Mouse (Mus musculus): ENCODE results near the gene Olfr117. TPM values are rescaled to one million over a fixed set of nuclear protein-coding genes. Genes with fewer than 3 reads are reported as not detected.
"Not testable (repeated sequence)": the region's sequence is repeated elsewhere in the genome, so short reads cannot be mapped to it uniquely, and the experiment has no call there.

The Olfr117 gene
- not detected in 2 replicates for polyA plus RNA-seq (2015; fragmentation: Nextera tagmentation; extraction: Ambion mirVana)

DNA sequence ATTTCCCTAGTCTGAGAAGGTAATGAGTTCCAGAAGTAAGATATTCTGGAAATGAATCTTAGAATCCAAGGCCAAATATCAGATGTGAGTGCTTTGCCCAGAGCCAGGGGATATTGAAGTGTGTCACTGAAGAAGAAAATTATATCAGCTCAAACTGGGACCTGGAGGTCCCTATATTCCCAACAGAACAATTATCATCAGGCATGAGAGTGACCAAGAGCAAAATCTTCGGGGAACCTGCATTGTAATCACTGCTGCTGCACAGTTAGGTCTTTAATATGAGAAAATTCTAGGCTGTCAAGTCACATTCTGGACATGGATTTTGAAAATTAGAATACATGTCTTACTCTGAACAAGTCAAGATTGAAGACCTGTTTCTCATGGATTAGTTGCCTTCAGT, at the start of gene Olfr117:
Gene Olfr117, minus strand, starts transcription at position 101 of the 400 bp plus-strand sequence.
- no peak for TF ChIP-seq CTCF (IDR thresholded peaks at IDR 0.05; ENCODE audit: low read depth)
- no peaks in the 10 kb centered on the region for H3K27me3 ChIP-seq (replicated peaks; ENCODE audit: control insufficient read depth, insufficient read depth, low read length)
- ATAC-seq, result no peak
- H3K4me1 ChIP-seq (replicated peaks; ENCODE audit: control insufficient read depth, insufficient read depth, low read length), result no peaks in the 10 kb centered on the region
- H3K27ac ChIP-seq (ENCODE audit: low read depth, low read length), result no peak within 1 kb of the TSS
- H3K4me3 ChIP-seq (ENCODE audit: low read depth, low read length), result no peak within 1 kb of the TSS
- H3K9ac ChIP-seq (ENCODE audit: low read depth, low read length), result no peak within 1 kb of the TSS
- no peak within 1 kb of the TSS for H3K4me2 ChIP-seq (replicated peaks; ENCODE audit: low read depth)
- H3K36me3 ChIP-seq (ENCODE audit: control insufficient read depth, insufficient read depth), result no peaks in the 10 kb centered on the region
- WGBS, result 81% methylated on average over 1 of the region's 1 CpGs
- H3K9me3 ChIP-seq (ENCODE audit: control insufficient read depth), result no peaks in the 10 kb centered on the region

DNA sequence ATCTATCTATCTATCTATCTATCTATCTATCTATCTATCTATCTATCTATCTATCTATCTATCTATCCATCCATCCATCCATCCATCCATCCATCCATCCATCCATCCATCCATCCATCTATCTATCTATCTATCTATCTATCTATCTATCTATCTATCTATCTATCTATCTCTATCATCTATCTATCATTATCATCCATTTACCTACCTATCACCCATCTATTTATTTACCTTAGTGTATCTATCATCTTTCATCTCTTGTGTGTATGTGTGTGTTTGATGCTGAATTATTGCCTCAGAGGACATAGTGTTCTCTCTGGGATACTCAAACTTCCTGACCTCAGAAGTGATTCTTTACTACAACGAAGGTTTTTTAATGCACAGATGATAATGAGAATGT, 32.7 kb upstream of the Olfr117 start, which contains the start of gene Olfr119:
Gene Olfr119, plus strand, starts transcription at position 301 of the 400 bp plus-strand sequence.
- not testable (repeated sequence) for H3K4me1 ChIP-seq (replicated peaks; ENCODE audit: control insufficient read depth, insufficient read depth, low read length); H3K4me2 ChIP-seq (replicated peaks; ENCODE audit: low read depth); H3K4me3 ChIP-seq (ENCODE audit: low read depth, low read length); H3K9me3 ChIP-seq (ENCODE audit: control insufficient read depth); H3K27ac ChIP-seq (ENCODE audit: low read depth, low read length); ATAC-seq; H3K27me3 ChIP-seq (replicated peaks; ENCODE audit: control insufficient read depth, insufficient read depth, low read length); H3K9ac ChIP-seq (ENCODE audit: low read depth, low read length); H3K36me3 ChIP-seq (ENCODE audit: control insufficient read depth, insufficient read depth)
- WGBS, result 58% methylated on average over 1 of the region's 1 CpGs

DNA sequence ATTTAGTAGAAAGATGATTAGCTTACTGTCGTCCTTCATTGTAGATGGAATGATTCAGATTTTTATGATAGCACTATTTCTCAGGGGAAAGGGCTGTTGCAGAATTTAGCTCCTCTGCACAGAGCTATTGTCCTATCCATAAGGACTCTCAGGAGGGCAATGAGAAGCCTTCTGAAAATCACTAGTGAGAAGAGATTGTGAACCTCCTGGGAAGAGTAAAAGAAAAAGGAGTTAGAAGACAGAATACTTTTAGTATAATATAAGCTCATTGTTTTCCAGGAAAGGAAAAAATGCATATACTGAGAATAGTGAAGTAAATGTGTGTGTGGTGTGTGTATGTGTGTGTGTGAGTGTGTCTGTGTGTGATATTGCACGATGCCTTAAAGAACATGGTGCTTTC, 3.1 kb upstream of the Olfr117 start, which contains the start of gene Olfr118:
Gene Olfr118, plus strand, starts transcription at position 301 of the 400 bp plus-strand sequence.
- no peak for ATAC-seq

DNA sequence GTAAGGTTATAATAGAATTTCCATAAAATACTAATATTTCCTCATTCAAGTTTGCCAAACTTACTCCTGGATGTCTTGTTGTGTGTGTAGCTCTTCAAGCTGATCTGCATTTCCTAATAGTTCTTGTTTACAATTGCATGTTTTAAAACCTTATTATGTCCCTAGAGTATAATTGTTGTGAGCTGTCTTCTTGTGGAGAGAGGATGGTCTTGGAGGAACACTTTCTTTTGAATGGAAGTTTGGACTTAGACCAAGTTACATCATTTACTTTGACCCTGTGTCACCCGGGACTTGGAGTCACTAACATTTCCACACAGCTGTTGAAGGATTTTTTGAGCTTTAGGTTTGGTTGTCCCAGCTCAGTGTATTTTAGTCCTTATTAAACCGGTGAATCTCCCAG, 36.6 kb downstream of the Olfr117 start, which contains the start of the genes Olfr115 and Olfr116:
Gene Olfr115, minus strand, starts transcription at position 101 of the 400 bp plus-strand sequence.
Gene Olfr116, minus strand, starts transcription at position 191 of the 400 bp plus-strand sequence.
- Histone ChIP-seq H3K9me3 (ENCODE audit: control insufficient read depth) (no peaks in the 10 kb centered on the region), H3K9ac (ENCODE audit: low read depth, low read length) (no peak within 1 kb of the TSS), H3K36me3 (ENCODE audit: control insufficient read depth, insufficient read depth) (no peaks in the 10 kb centered on the region), H3K27ac (ENCODE audit: low read depth, low read length) (no peak within 1 kb of the TSS), H3K27me3 (replicated peaks; ENCODE audit: control insufficient read depth, insufficient read depth, low read length) (no peaks in the 10 kb centered on the region), H3K4me2 (replicated peaks; ENCODE audit: low read depth) (no peak within 1 kb of the TSS), H3K4me3 (ENCODE audit: low read depth, low read length) (no peak within 1 kb of the TSS), H3K4me1 (replicated peaks; ENCODE audit: control insufficient read depth, insufficient read depth, low read length) (no peaks in the 10 kb centered on the region)
- TF ChIP-seq CTCF (IDR thresholded peaks at IDR 0.05; ENCODE audit: low read depth), result no peak
- ATAC-seq, result no peak
- WGBS, result 80% methylated on average over 2 of the region's 2 CpGs

More for the DNA sequence above, 3.1 kb upstream of the Olfr117 start, which contains the start of gene Olfr118:
- Histone ChIP-seq H3K9me3 (ENCODE audit: control insufficient read depth) (no peaks in the 10 kb centered on the region), H3K9ac (ENCODE audit: low read depth, low read length) (no peak within 1 kb of the TSS), H3K36me3 (ENCODE audit: control insufficient read depth, insufficient read depth) (no peaks in the 10 kb centered on the region), H3K27me3 (replicated peaks; ENCODE audit: control insufficient read depth, insufficient read depth, low read length) (no peaks in the 10 kb centered on the region), H3K4me2 (replicated peaks; ENCODE audit: low read depth) (no peak within 1 kb of the TSS), H3K27ac (ENCODE audit: low read depth, low read length) (no peak within 1 kb of the TSS), H3K4me1 (replicated peaks; ENCODE audit: control insufficient read depth, insufficient read depth, low read length) (no peaks in the 10 kb centered on the region), H3K4me3 (ENCODE audit: low read depth, low read length) (no peak within 1 kb of the TSS)
- WGBS, result 65% methylated on average over 2 of the region's 2 CpGs
- no peak for TF ChIP-seq CTCF (IDR thresholded peaks at IDR 0.05; ENCODE audit: low read depth)

Other genes starting within 250 kb of the Olfr117 start
- gene Olfr108, start 218.3 kb downstream of the Olfr117 start, polyA plus RNA-seq (2015; fragmentation: Nextera tagmentation; extraction: Ambion mirVana), result not detected in 2 replicates
- gene Olfr109, start 204.9 kb downstream of the Olfr117 start, polyA plus RNA-seq (2015; fragmentation: Nextera tagmentation; extraction: Ambion mirVana), result not detected in 2 replicates
- 0.12 and 0.18 TPM in 2 replicates for gene H2-M2, start 180.2 kb downstream of the Olfr117 start, polyA plus RNA-seq (2015; fragmentation: Nextera tagmentation; extraction: Ambion mirVana)
- not detected in 2 replicates for gene Olfr110, start 171.3 kb downstream of the Olfr117 start, polyA plus RNA-seq (2015; fragmentation: Nextera tagmentation; extraction: Ambion mirVana)
- gene Olfr111, start 155.8 kb downstream of the Olfr117 start, polyA plus RNA-seq (2015; fragmentation: Nextera tagmentation; extraction: Ambion mirVana), result not detected in 2 replicates
- not detected in 2 replicates for gene Olfr112, start 94.3 kb downstream of the Olfr117 start, polyA plus RNA-seq (2015; fragmentation: Nextera tagmentation; extraction: Ambion mirVana)
- gene Olfr113, start 86.1 kb downstream of the Olfr117 start, polyA plus RNA-seq (2015; fragmentation: Nextera tagmentation; extraction: Ambion mirVana), result not detected in 2 replicates
- not detected in 2 replicates for gene Olfr114, start 71.0 kb downstream of the Olfr117 start, polyA plus RNA-seq (2015; fragmentation: Nextera tagmentation; extraction: Ambion mirVana)
- not detected in 2 replicates for gene Olfr115, start 36.7 kb downstream of the Olfr117 start, polyA plus RNA-seq (2015; fragmentation: Nextera tagmentation; extraction: Ambion mirVana)
- gene Olfr116, start 36.6 kb downstream of the Olfr117 start, polyA plus RNA-seq (2015; fragmentation: Nextera tagmentation; extraction: Ambion mirVana), result not detected in 2 replicates
- gene Olfr118, start 3.2 kb upstream of the Olfr117 start, polyA plus RNA-seq (2015; fragmentation: Nextera tagmentation; extraction: Ambion mirVana), result not detected in 2 replicates
- not detected in 2 replicates for gene Olfr119, start 32.8 kb upstream of the Olfr117 start, polyA plus RNA-seq (2015; fragmentation: Nextera tagmentation; extraction: Ambion mirVana)
- gene Olfr120, start 58.0 kb upstream of the Olfr117 start, polyA plus RNA-seq (2015; fragmentation: Nextera tagmentation; extraction: Ambion mirVana), result not detected in 2 replicates
- not detected in 2 replicates for gene Olfr121, start 85.1 kb upstream of the Olfr117 start, polyA plus RNA-seq (2015; fragmentation: Nextera tagmentation; extraction: Ambion mirVana)
- not detected in 2 replicates for gene Olfr122, start 104.8 kb upstream of the Olfr117 start, polyA plus RNA-seq (2015; fragmentation: Nextera tagmentation; extraction: Ambion mirVana)
- gene Olfr123, start 129.7 kb upstream of the Olfr117 start, polyA plus RNA-seq (2015; fragmentation: Nextera tagmentation; extraction: Ambion mirVana), result not detected in 2 replicates
- gene Olfr124, start 136.1 kb upstream of the Olfr117 start, polyA plus RNA-seq (2015; fragmentation: Nextera tagmentation; extraction: Ambion mirVana), result not detected in 2 replicates
- gene Olfr125, start 169.2 kb upstream of the Olfr117 start, polyA plus RNA-seq (2015; fragmentation: Nextera tagmentation; extraction: Ambion mirVana), result not detected in 2 replicates
- gene Olfr126, start 183.7 kb upstream of the Olfr117 start, polyA plus RNA-seq (2015; fragmentation: Nextera tagmentation; extraction: Ambion mirVana), result not detected in 2 replicates
- gene Olfr127, start 236.7 kb upstream of the Olfr117 start, polyA plus RNA-seq (2015; fragmentation: Nextera tagmentation; extraction: Ambion mirVana), result not detected in 2 replicates